ENCODE assay signal across 18 mouse cellular contexts in the genomic region with DNA sequence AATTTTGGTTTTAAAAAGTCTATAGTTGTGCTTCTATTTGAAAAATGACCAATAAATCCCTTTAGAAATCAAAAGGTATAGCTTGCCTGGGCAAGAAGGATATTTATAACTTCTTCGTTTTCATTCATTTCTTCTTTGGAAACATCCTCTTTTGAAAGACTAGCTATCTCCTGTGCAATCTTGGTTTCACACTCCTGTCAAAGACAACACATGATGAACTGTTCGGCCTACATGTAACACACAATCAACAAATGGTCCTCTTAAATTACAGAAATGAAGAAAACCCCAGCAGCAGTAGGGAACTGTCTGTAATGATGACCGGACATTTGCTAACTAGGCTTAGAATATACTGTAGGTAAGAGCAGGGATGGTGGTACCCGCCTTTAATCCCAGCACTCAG.
"Had no signal": no experiment of that assay in that cellular context is flagged by ENCODE, and none has a peak within 500 bp of the region (broad histone marks: within the 10 kb centered on the region; RNA-seq: fewer than 3 reads in every experiment).

No protein-coding gene starts in this region.

- H3K4me3 ChIP-seq: kidney, embryonic 15.5 days; left cerebral cortex, adult 2 months; liver, embryonic 13.5 days; midbrain, embryonic 12.5 days; midbrain, embryonic 15.5 days; neural tube, embryonic 12.5 days; neural tube, embryonic 15.5 days had no signal

- H3K4me1 ChIP-seq: kidney, embryonic 15.5 days; midbrain, embryonic 12.5 days; midbrain, embryonic 15.5 days; neural tube, embryonic 12.5 days; neural tube, embryonic 15.5 days had no signal

- ATAC-seq: midbrain, embryonic 15.5 days had no signal

- H3K27ac ChIP-seq: kidney, embryonic 15.5 days; left cerebral cortex, adult 2 months; liver, embryonic 13.5 days; midbrain, embryonic 12.5 days; midbrain, embryonic 15.5 days; neural tube, embryonic 12.5 days; neural tube, embryonic 15.5 days; stomach, postnatal 0 days had no signal

- DNase-seq: kidney, adult 11 months; kidney, adult 8-10 months; layer of hippocampus, postnatal 36 days; liver, embryonic 13.5 days; lung, adult 2 months; right cerebral cortex, adult 18-20 months; right cerebral cortex, postnatal 14 days; right cerebral cortex, postnatal 4 days; thymus, adult 2 months; thymus, postnatal 14 days; thymus, postnatal 4 days had no signal

- H3K27me3 ChIP-seq: kidney, embryonic 15.5 days; liver, embryonic 13.5 days; midbrain, embryonic 12.5 days; midbrain, embryonic 15.5 days; neural tube, embryonic 12.5 days; neural tube, embryonic 15.5 days had no signal

- H3K9ac ChIP-seq: kidney, embryonic 15.5 days; liver, embryonic 13.5 days; midbrain, embryonic 12.5 days; midbrain, embryonic 15.5 days; neural tube, embryonic 12.5 days; neural tube, embryonic 15.5 days had no signal

- H3K4me2 ChIP-seq: kidney, embryonic 15.5 days; liver, embryonic 13.5 days; midbrain, embryonic 12.5 days; midbrain, embryonic 15.5 days; neural tube, embryonic 12.5 days; neural tube, embryonic 15.5 days had no signal

- H3K9me3 ChIP-seq: kidney, embryonic 15.5 days; liver, embryonic 13.5 days; midbrain, embryonic 12.5 days; midbrain, embryonic 15.5 days; neural tube, embryonic 12.5 days; neural tube, embryonic 15.5 days had no signal
